Mouse (Mus musculus) liver, embryonic 14.5 days (tissue): ENCODE data around the gene Glis2.

Experiments used
- CTCF ChIP-seq: IDR thresholded peaks from 2 replicates; pipeline ENCODE4 v1.5.1; 2016; ENCODE audit warnings: antibody characterized with exemption, low read depth, control low read depth
- EP300 ChIP-seq: IDR thresholded peaks from 2 replicates; pipeline ENCODE4 v1.6.1; 2016; ENCODE audit warnings: antibody characterized with exemption, low read depth

- TF ChIP-seq CTCF (no peak), EP300 (no peak)
Observed at GRCm38 (mm10) chr16:4643670-4644419, 49.3 kb downstream of the Glis2 start.
